ENCODE assay signal across 9 mouse cellular contexts in the genomic region with DNA sequence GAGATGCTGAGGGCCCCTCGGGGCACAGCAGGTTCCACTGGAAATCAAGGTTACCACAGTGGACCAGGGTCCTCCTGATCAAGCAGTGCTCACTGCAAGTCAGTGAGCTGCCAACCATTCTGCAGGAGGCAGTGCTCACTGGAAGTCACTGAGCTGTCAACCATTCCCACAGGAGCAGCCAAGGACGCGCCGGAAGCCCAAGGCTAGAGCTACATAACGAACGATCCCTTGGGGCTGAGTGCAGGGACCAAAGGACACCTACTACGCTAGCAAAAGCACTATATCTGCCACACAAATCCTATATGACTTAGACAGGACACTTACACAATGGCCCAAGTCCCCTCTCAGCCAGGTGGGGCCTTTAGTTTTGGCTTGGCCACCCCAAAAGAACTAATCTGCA. TPM values are rescaled to one million over a fixed set of nuclear protein-coding genes. Genes with fewer than 3 reads are reported as not detected.
DNase-seq lines count a peak whose midpoint lies in the region; ATAC-seq and TF ChIP-seq lines count a peak whose summit lies in the region.
"Had no signal": no experiment of that assay in that cellular context is flagged by ENCODE, and none has a peak within 500 bp of the region (broad histone marks: within the 10 kb centered on the region; RNA-seq: fewer than 3 reads in every experiment).

No protein-coding gene starts in this region.

- 0 out of 2 replicates have a peak, but pooled peaks cover 6% of the 10 kb centered on the region for H3K27me3 ChIP-seq in hindbrain, embryonic 15.5 days
- no peaks in the 10 kb centered on the region for H3K27me3 ChIP-seq in hindbrain, embryonic 11.5 days (ENCODE audit: control insufficient read depth, insufficient read depth, low read length)
- no peaks in the 10 kb centered on the region for H3K27me3 ChIP-seq in limb, embryonic 13.5 days

- H3K4me3 ChIP-seq in hindbrain, embryonic 15.5 days = no peak overlapping the region
- H3K4me3 ChIP-seq in hindbrain, embryonic 11.5 days (ENCODE audit: low read depth, low read length) = no peak overlapping the region
- no peak overlapping the region for H3K4me3 ChIP-seq in limb, embryonic 13.5 days
- H3K4me3 ChIP-seq in left cerebral cortex, adult 2 months = no peak overlapping the region

- H3K27ac ChIP-seq in hindbrain, embryonic 15.5 days (replicated peaks) = peak overlapping the region; percentile 79
- H3K27ac ChIP-seq in hindbrain, embryonic 11.5 days (ENCODE audit: low read depth, low read length) = no peak overlapping the region
- H3K27ac ChIP-seq in limb, embryonic 13.5 days = peak overlapping the region; percentile 56
- no peak overlapping the region for H3K27ac ChIP-seq in left cerebral cortex, adult 2 months

- ATAC-seq in hindbrain, embryonic 15.5 days (ENCODE audit: low FRiP score, low read depth) = no peak
- ATAC-seq in hindbrain, embryonic 11.5 days (ENCODE audit: low FRiP score) = no peak
- ATAC-seq in limb, embryonic 13.5 days (ENCODE audit: low FRiP score, low read depth) = no peak

- no peak overlapping the region for H3K9ac ChIP-seq in hindbrain, embryonic 15.5 days
- no peak overlapping the region for H3K9ac ChIP-seq in hindbrain, embryonic 11.5 days (ENCODE audit: low read depth, low read length)
- H3K9ac ChIP-seq in limb, embryonic 13.5 days = peak overlapping the region; percentile 26; the same call in 1 of the 2 replicates

- peaks cover 27% of the 10 kb centered on the region for H3K4me1 ChIP-seq in hindbrain, embryonic 15.5 days (replicated peaks)
- peaks cover 5% of the 10 kb centered on the region; the same call in 1 of the 2 replicates for H3K4me1 ChIP-seq in hindbrain, embryonic 11.5 days (replicated peaks; ENCODE audit: control insufficient read depth, insufficient read depth, low read length)
- H3K4me1 ChIP-seq in limb, embryonic 13.5 days = peaks cover 58% of the 10 kb centered on the region

- no peak overlapping the region for H3K4me2 ChIP-seq in hindbrain, embryonic 15.5 days
- no peak overlapping the region for H3K4me2 ChIP-seq in hindbrain, embryonic 11.5 days (replicated peaks; ENCODE audit: low read depth, low read length)
- H3K4me2 ChIP-seq in limb, embryonic 13.5 days (replicated peaks) = no peak overlapping the region; the same call in 1 of the 2 replicates

- TF ChIP-seq CTCF in left cerebral cortex, adult 2 months (IDR thresholded peaks at IDR 0.05) = no peak

- intact Hi-C loops in heart, postnatal 10 days (cut with DNase I) = no loop called here
- intact Hi-C loops in left cerebral cortex, adult 2 months (cut with DNase I) = loop anchor here (5.0 kb wide), 1 partner anchor 38 kb away; no protein-coding TSS in a partner anchor

- no peak for DNase-seq in hindbrain, embryonic 11.5 days (ENCODE audit: low spot score)
- peak; percentile 82 to 87 for DNase-seq in adrenal gland, postnatal 36 days
- peak; percentile 55 to 57 for DNase-seq in heart, postnatal 10 days
- DNase-seq in embryo, embryonic 11 days = no peak
- DNase-seq in cerebellum, postnatal 10 days = no peak
- no peak for DNase-seq in left cerebral cortex, adult 2 months (ENCODE audit: extremely low spot score in 1 of 2, low spot score in 2 of 2)
- DNase-seq: thymus, postnatal 25 days had no signal

- H3K36me3 ChIP-seq in hindbrain, embryonic 15.5 days = no peaks in the 10 kb centered on the region
- no peaks in the 10 kb centered on the region for H3K36me3 ChIP-seq in hindbrain, embryonic 11.5 days (ENCODE audit: control insufficient read depth, insufficient read depth, low read length)
- H3K36me3 ChIP-seq in limb, embryonic 13.5 days = no peaks in the 10 kb centered on the region

- WGBS in hindbrain, embryonic 15.5 days = 73% methylated on average over 7 of the region's 7 CpGs
- WGBS in hindbrain, embryonic 11.5 days = 87% methylated on average over 7 of the region's 7 CpGs
- 79% methylated on average over 7 of the region's 7 CpGs for WGBS in limb, embryonic 13.5 days

- no peaks in the 10 kb centered on the region for H3K9me3 ChIP-seq in hindbrain, embryonic 15.5 days
- no peaks in the 10 kb centered on the region for H3K9me3 ChIP-seq in hindbrain, embryonic 11.5 days (ENCODE audit: control insufficient read depth, low read length)
- H3K9me3 ChIP-seq in limb, embryonic 13.5 days = no peaks in the 10 kb centered on the region

RNA-seq across cellular contexts. Expression of gene Lrp5, which starts 5.6 kb away (rescaled TPM):
- 1.4 TPM in 2 replicates for polyA plus RNA-seq in hindbrain, embryonic 15.5 days (2015; fragmentation: Nextera tagmentation; extraction: Ambion mirVana)
- 3.0 and 5.1 TPM in 2 replicates for polyA plus RNA-seq in hindbrain, embryonic 11.5 days (2014; fragmentation: Nextera tagmentation; extraction: Ambion mirVana)
- total RNA-seq in adrenal gland, postnatal 36 days (2021) = 100 to 1,000 TPM in 1 of 2 experiments, 10 to 100 TPM in 1; 95.6 to 154 TPM
- 10 to 100 TPM; 50.6 to 51.0 TPM for total RNA-seq in heart, postnatal 10 days (2021)
- 7.1 and 7.7 TPM in 2 replicates for polyA plus RNA-seq in limb, embryonic 13.5 days (2015; fragmentation: Nextera tagmentation; extraction: Ambion mirVana)
- 1 to 10 TPM; 8.3 to 9.3 TPM for total RNA-seq in left cerebral cortex, adult 2 months (2021)

RNA-seq across cellular contexts. Expression of gene 1810055G02Rik, which starts 27.4 kb away (rescaled TPM):
- 39.3 and 41.4 TPM in 2 replicates for polyA plus RNA-seq in hindbrain, embryonic 15.5 days (2015; fragmentation: Nextera tagmentation; extraction: Ambion mirVana)
- polyA plus RNA-seq in hindbrain, embryonic 11.5 days (2014; fragmentation: Nextera tagmentation; extraction: Ambion mirVana) = 39.4 and 41.8 TPM in 2 replicates
- 10 to 100 TPM; 28.1 to 43.2 TPM for total RNA-seq in adrenal gland, postnatal 36 days (2021)
- total RNA-seq in heart, postnatal 10 days (2021) = 10 to 100 TPM; 12.0 to 14.2 TPM
- 50.3 and 54.4 TPM in 2 replicates for polyA plus RNA-seq in limb, embryonic 13.5 days (2015; fragmentation: Nextera tagmentation; extraction: Ambion mirVana)
- 10 to 100 TPM; 31.3 to 38.5 TPM for total RNA-seq in left cerebral cortex, adult 2 months (2021)

Comparison
In these comparisons a context has a peak if more than half of its experiments do, and no peak if none do; other contexts are left out.
1. H3K27ac ChIP-seq: peak in hindbrain, embryonic 15.5 days (single experiment) and limb, embryonic 13.5 days (single experiment); none in hindbrain, embryonic 11.5 days (single experiment) and left cerebral cortex, adult 2 months (single experiment).
2. DNase-seq: peak in adrenal gland, postnatal 36 days (2 of 2) and heart, postnatal 10 days (2 of 2); none in hindbrain, embryonic 11.5 days (single experiment), embryo, embryonic 11 days (single experiment), cerebellum, postnatal 10 days (0 of 2) and left cerebral cortex, adult 2 months (0 of 2).
3. RNA of gene Lrp5, which starts 5.6 kb away (total RNA-seq): 95.6 to 154 TPM in adrenal gland, postnatal 36 days and 50.6 to 51.0 TPM in heart, postnatal 10 days; 8.3 to 9.3 TPM in left cerebral cortex, adult 2 months; every median in the first group is over 4 times any median in the second.